Mouse (Mus musculus) stomach, embryonic 16.5 days (tissue): ENCODE results near the gene Phox2a. TPM values are rescaled to one million over a fixed set of nuclear protein-coding genes. Genes with fewer than 3 reads are reported as not detected.

Experiments used
- ATAC-seq: fragments of 200-750 bp; cut with Nextera tagmentation; 2 replicates; pipeline ENCODE4 v1.8.0; 2017; ENCODE audit warnings: moderate number of reproducible peaks, moderate TSS enrichment; ENCODE audit not compliant: insufficient read depth, low FRiP score
- H3K27ac ChIP-seq: fragments of 300-500 bp; sonication (generic); 2 replicates; pipeline ENCODE4 v1.5.1; 2014; ENCODE audit warnings: low read length
- H3K27me3 ChIP-seq: fragments of 300-500 bp; sonication (generic); 2 replicates; pipeline ENCODE4 v1.6.1; 2014; ENCODE audit warnings: low read length, control low read depth, mixed read lengths; ENCODE audit not compliant: control insufficient read depth, insufficient read depth
- H3K36me3 ChIP-seq: fragments of 300-500 bp; sonication (generic); 2 replicates; pipeline ENCODE4 v1.6.1; 2014; ENCODE audit warnings: low read length; ENCODE audit not compliant: control insufficient read depth, insufficient read depth
- H3K4me1 ChIP-seq: fragments of 300-500 bp; sonication (generic); 2 replicates; pipeline ENCODE4 v1.6.1; 2014; ENCODE audit warnings: low read length, control low read depth, mixed read lengths; ENCODE audit not compliant: control insufficient read depth, insufficient read depth
- H3K4me2 ChIP-seq: fragments of 300-500 bp; sonication (generic); 2 replicates; pipeline ENCODE4 v1.6.1; 2014; ENCODE audit warnings: low read depth, low read length, mixed read lengths
- H3K4me3 ChIP-seq: fragments of 300-500 bp; sonication (generic); replicated peaks from 2 replicates; pipeline ENCODE4 v1.5.1; 2014; ENCODE audit warnings: mild to moderate bottlenecking, low read length
- H3K9ac ChIP-seq: fragments of 300-500 bp; sonication (generic); 2 replicates; pipeline ENCODE4 v1.6.1; 2014; ENCODE audit warnings: low read length
- H3K9me3 ChIP-seq: fragments of 300-500 bp; sonication (generic); replicated peaks from 2 replicates; pipeline ENCODE4 v1.6.1; 2016; ENCODE audit warnings: low read length, control low read depth; ENCODE audit not compliant: control insufficient read depth
- WGBS: fragments of 180-500 bp; shearing (Covaris S2); extraction: QIAGEN DNeasy Blood & Tissue Kit; methylation state at CpG from one replicate; pipeline ENCODE4 v1.1.7; 2014; 5-methylcytosine and 5-hydroxymethylcytosine counted together
- polyA plus RNA-seq: library from polyadenylated mRNA; unstranded; fragments of >200 nt; fragmentation: Nextera tagmentation; extraction: Ambion mirVana; gene quantifications from 2 replicates; pipeline ENCODE4 v1.2.1, GENCODE M21; 2015

The Phox2a gene
- polyA plus RNA-seq, 1 experiment from 2014 or later: 2.6 TPM

GRCm38 (mm10) chr7:101858362-101858761 is 40.2 kb downstream of the Phox2a start:
- 0 out of 2 replicates have a peak overlapping the region, but pooled peaks have one; percentile 23 for H3K27ac ChIP-seq
- H3K4me3 ChIP-seq: no peak overlapping the region
- H3K27me3 ChIP-seq: no peaks in the 10 kb centered on the region
- no peaks in the 10 kb centered on the region; the same call in 1 of the 2 replicates for H3K4me1 ChIP-seq
- no peaks in the 10 kb centered on the region for H3K9me3 ChIP-seq
- H3K4me2 ChIP-seq: no peak overlapping the region
- WGBS: 67% methylated on average over 9 of the region's 9 CpGs
- H3K36me3 ChIP-seq: no peaks in the 10 kb centered on the region
- H3K9ac ChIP-seq: no peak overlapping the region
- ATAC-seq: no peak

GRCm38 (mm10) chr7:101860978-101861377 is 42.9 kb downstream of the Phox2a start:
- no peak overlapping the region for H3K9ac ChIP-seq

GRCm38 (mm10) chr7:101862291-101862690 is 44.2 kb downstream of the Phox2a start:
- Histone ChIP-seq H3K4me1 (no peaks in the 10 kb centered on the region; the same call in 1 of the 2 replicates), H3K27ac (no peak overlapping the region), H3K4me2 (no peak overlapping the region), H3K4me3 (no peak overlapping the region), H3K9me3 (no peaks in the 10 kb centered on the region), H3K36me3 (no peaks in the 10 kb centered on the region), H3K9ac (no peak overlapping the region), H3K27me3 (no peaks in the 10 kb centered on the region)
- 61% methylated on average over 3 of the region's 3 CpGs for WGBS
- ATAC-seq: no peak

More at GRCm38 (mm10) chr7:101860978-101861377, 42.9 kb downstream of the Phox2a start:
- Histone ChIP-seq H3K36me3 (no peaks in the 10 kb centered on the region), H3K4me1 (no peaks in the 10 kb centered on the region; the same call in 1 of the 2 replicates), H3K27me3 (no peaks in the 10 kb centered on the region), H3K9me3 (no peaks in the 10 kb centered on the region), H3K4me3 (no peak overlapping the region), H3K4me2 (no peak overlapping the region), H3K27ac (no peak overlapping the region)
- no peak for ATAC-seq

- no peaks in the 10 kb centered on the region; the same call in 1 of the 2 replicates for H3K4me1 ChIP-seq
- H3K9ac ChIP-seq: no peak within 1 kb of the TSS
- H3K27ac ChIP-seq: no peak within 1 kb of the TSS
- H3K36me3 ChIP-seq: no peaks in the 10 kb centered on the region
- no peak within 1 kb of the TSS for H3K4me3 ChIP-seq
- no peak within 1 kb of the TSS for H3K4me2 ChIP-seq
- H3K9me3 ChIP-seq: no peaks in the 10 kb centered on the region
- no peak for ATAC-seq
- no peaks in the 10 kb centered on the region for H3K27me3 ChIP-seq
- WGBS: 65% methylated on average over 3 of the region's 3 CpGs
Observed at GRCm38 (mm10) chr7:101863415-101863814, 45.3 kb downstream of the Phox2a start, which contains the start of gene Anapc15. TSS of gene Anapc15 (plus strand) at chr7:101863715.

GRCm38 (mm10) chr7:101866491-101867265 is 48.6 kb downstream of the Phox2a start:
- H3K27ac ChIP-seq: no peak overlapping the region
- no peak overlapping the region for H3K9ac ChIP-seq
- no peak overlapping the region for H3K4me3 ChIP-seq
- WGBS: 77% methylated on average over 11 of the region's 11 CpGs
- H3K27me3 ChIP-seq: no peaks in the 10 kb centered on the region
- H3K9me3 ChIP-seq: no peaks in the 10 kb centered on the region
- ATAC-seq: no peak
- no peaks in the 10 kb centered on the region for H3K4me1 ChIP-seq
- H3K4me2 ChIP-seq: no peak overlapping the region
- no peaks in the 10 kb centered on the region for H3K36me3 ChIP-seq

- Histone ChIP-seq H3K4me3 (no peak overlapping the region), H3K36me3 (no peaks in the 10 kb centered on the region), H3K9me3 (no peaks in the 10 kb centered on the region), H3K9ac (no peak overlapping the region), H3K27me3 (no peaks in the 10 kb centered on the region), H3K4me2 (no peak overlapping the region), H3K27ac (no peak overlapping the region), H3K4me1 (no peaks in the 10 kb centered on the region)
- ATAC-seq: no peak
- 91% methylated on average over 4 of the region's 4 CpGs for WGBS
Observed at GRCm38 (mm10) chr7:101867482-101867881, 49.4 kb downstream of the Phox2a start.

- Histone ChIP-seq H3K27ac (no peak overlapping the region), H3K27me3 (no peaks in the 10 kb centered on the region), H3K4me1 (no peaks in the 10 kb centered on the region), H3K9me3 (no peaks in the 10 kb centered on the region), H3K9ac (no peak overlapping the region), H3K4me2 (no peak overlapping the region), H3K4me3 (no peak overlapping the region), H3K36me3 (no peaks in the 10 kb centered on the region)
- 68% methylated on average over 13 of the region's 13 CpGs for WGBS
- no peak for ATAC-seq
Observed at GRCm38 (mm10) chr7:101868241-101869162, 50.4 kb downstream of the Phox2a start.

GRCm38 (mm10) chr7:101869163-101869500 is 51.0 kb downstream of the Phox2a start:
- no peak for ATAC-seq
- H3K9ac ChIP-seq: no peak overlapping the region
- H3K27ac ChIP-seq: no peak overlapping the region
- 70% methylated on average over 7 of the region's 7 CpGs for WGBS
- no peak overlapping the region for H3K4me2 ChIP-seq
- no peaks in the 10 kb centered on the region for H3K27me3 ChIP-seq
- no peaks in the 10 kb centered on the region for H3K36me3 ChIP-seq
- H3K4me3 ChIP-seq: no peak overlapping the region
- H3K9me3 ChIP-seq: no peaks in the 10 kb centered on the region
- no peaks in the 10 kb centered on the region for H3K4me1 ChIP-seq

GRCm38 (mm10) chr7:101870629-101871028 is 52.5 kb downstream of the Phox2a start, which contains the start of gene Folr1:
TSS of gene Folr1 (minus strand) at chr7:101870788.
- H3K36me3 ChIP-seq: no peaks in the 10 kb centered on the region
- H3K27me3 ChIP-seq: no peaks in the 10 kb centered on the region
- no peak within 1 kb of the TSS for H3K27ac ChIP-seq
- H3K4me2 ChIP-seq: no peak within 1 kb of the TSS
- no peak for ATAC-seq
- H3K9ac ChIP-seq: no peak within 1 kb of the TSS
- 55% methylated on average over 2 of the region's 2 CpGs for WGBS
- no peaks in the 10 kb centered on the region for H3K9me3 ChIP-seq
- no peak within 1 kb of the TSS for H3K4me3 ChIP-seq
- no peaks in the 10 kb centered on the region for H3K4me1 ChIP-seq
